In the genomic region with DNA sequence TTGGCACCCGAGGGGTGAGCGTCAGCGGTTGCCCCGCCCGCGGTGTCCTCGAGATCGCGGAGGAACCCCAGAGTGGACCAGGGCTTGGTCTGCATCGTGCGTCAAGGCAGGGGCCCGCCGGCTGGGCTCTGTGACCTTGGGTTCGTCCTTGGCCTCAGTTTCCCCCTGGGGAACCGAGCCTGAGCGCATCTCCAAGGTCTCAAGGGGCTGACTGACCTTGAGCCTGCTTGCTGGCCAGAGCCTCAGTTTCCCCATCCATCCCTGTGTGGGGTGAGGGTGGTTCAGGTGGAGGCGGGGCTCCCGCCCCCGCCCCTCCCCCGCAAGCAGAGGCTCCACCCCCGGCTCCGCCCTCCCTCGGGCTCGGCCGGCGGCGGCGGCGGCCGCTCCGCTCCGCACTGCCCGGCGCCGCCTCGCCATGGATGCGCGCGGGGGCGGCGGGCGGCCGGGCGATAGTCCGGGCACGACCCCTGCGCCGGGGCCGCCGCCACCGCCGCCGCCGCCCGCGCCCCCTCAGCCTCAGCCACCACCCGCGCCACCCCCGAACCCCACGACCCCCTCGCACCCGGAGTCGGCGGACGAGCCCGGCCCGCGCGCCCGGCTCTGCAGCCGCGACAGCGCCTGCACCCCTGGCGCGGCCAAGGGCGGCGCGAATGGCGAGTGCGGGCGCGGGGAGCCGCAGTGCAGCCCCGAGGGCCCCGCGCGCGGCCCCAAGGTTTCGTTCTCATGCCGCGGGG, we compare ENCODE assay signal across 8 mouse cellular contexts. TPM values are rescaled to one million over a fixed set of nuclear protein-coding genes. Genes with fewer than 3 reads are reported as not detected.
DNase-seq lines count a peak whose midpoint lies in the region; ATAC-seq and TF ChIP-seq lines count a peak whose summit lies in the region.

A gene (plus strand): TSS at position 381 of the 734 bp plus-strand sequence.

- no peak for ATAC-seq in erythroblast, adult 5-6 weeks (replicated peaks; ENCODE audit: low FRiP score, poor library complexity, severe bottlenecking)
- ATAC-seq in liver, embryonic 12.5 days = no peak
- no peak for ATAC-seq in activated CD4-positive, CD25-positive, alpha-beta regulatory T cell, adult 4 months

- peaks cover 43% of the 10 kb centered on the region for H3K4me1 ChIP-seq in erythroblast, embryonic 14.5 days (ENCODE audit: control insufficient read depth)
- H3K4me1 ChIP-seq in thymus, adult 2 months (replicated peaks; ENCODE audit: control insufficient read depth, insufficient read depth, low read length) = peaks cover 12% of the 10 kb centered on the region
- H3K4me1 ChIP-seq in hindbrain, embryonic 10.5 days (replicated peaks) = peaks cover 25% of the 10 kb centered on the region
- H3K4me1 ChIP-seq in liver, embryonic 12.5 days = peaks cover 44% of the 10 kb centered on the region

- peak within 1 kb of the TSS; percentile 41; the same call in 1 of the 2 replicates for H3K9ac ChIP-seq in liver, embryonic 12.5 days

- peak within 1 kb of the TSS; percentile 86 for H3K4me2 ChIP-seq in liver, embryonic 12.5 days

- peaks cover 23% of the 10 kb centered on the region for H3K36me3 ChIP-seq in erythroblast, embryonic 14.5 days (ENCODE audit: control insufficient read depth)
- H3K36me3 ChIP-seq in thymus, adult 2 months (ENCODE audit: control insufficient read depth, insufficient read depth, low read length) = no peaks in the 10 kb centered on the region
- H3K36me3 ChIP-seq in hindbrain, embryonic 10.5 days = peaks cover 12% of the 10 kb centered on the region
- H3K36me3 ChIP-seq in liver, embryonic 12.5 days = peaks cover 9% of the 10 kb centered on the region

- peaks cover 75% of the 10 kb centered on the region for H3K27me3 ChIP-seq in erythroblast, embryonic 14.5 days (ENCODE audit: control insufficient read depth)
- peaks cover 14% of the 10 kb centered on the region; the same call in 1 of the 2 replicates for H3K27me3 ChIP-seq in thymus, adult 2 months (ENCODE audit: control insufficient read depth, insufficient read depth, low read length)
- peaks cover 64% of the 10 kb centered on the region for H3K27me3 ChIP-seq in hindbrain, embryonic 10.5 days (ENCODE audit: insufficient read depth, poor library complexity, severe bottlenecking)
- peaks cover 78% of the 10 kb centered on the region for H3K27me3 ChIP-seq in liver, embryonic 12.5 days (replicated peaks)

- WGBS in thymus, adult 2 months = 3% methylated on average over 69 of the region's 91 CpGs
- 2% methylated on average over 84 of the region's 91 CpGs for WGBS in hindbrain, embryonic 10.5 days
- WGBS in liver, embryonic 12.5 days (ENCODE audit: insufficient replicate concordance) = 2% methylated on average over 58 of the region's 91 CpGs

- no peak within 1 kb of the TSS for H3K27ac ChIP-seq in thymus, adult 2 months (ENCODE audit: control insufficient read depth, insufficient read depth, low read length)
- peak within 1 kb of the TSS; percentile 64 for H3K27ac ChIP-seq in hindbrain, embryonic 10.5 days
- H3K27ac ChIP-seq in liver, embryonic 12.5 days = no peak within 1 kb of the TSS

- H3K9me3 ChIP-seq in erythroblast, embryonic 14.5 days (ENCODE audit: control insufficient read depth, low read length) = peaks cover 7% of the 10 kb centered on the region; the same call in 1 of the 2 replicates
- H3K9me3 ChIP-seq in hindbrain, embryonic 10.5 days = no peaks in the 10 kb centered on the region
- H3K9me3 ChIP-seq in liver, embryonic 12.5 days (replicated peaks) = no peaks in the 10 kb centered on the region

- TF ChIP-seq POLR2A in thymus, adult 2 months (IDR thresholded peaks at IDR 0.05; ENCODE audit: control insufficient read depth, extremely low read depth, insufficient read depth, low read length, poor library complexity) = no peak

- no peak for TF ChIP-seq CTCF in thymus, adult 2 months (IDR thresholded peaks at IDR 0.05; ENCODE audit: borderline replicate concordance, control insufficient read depth, extremely low read depth, insufficient read depth, low read length, poor library complexity)

- DNase-seq in thymus, adult 2 months = no peak
- no peak for DNase-seq in thymus, postnatal 10 days (ENCODE audit: low spot score in 2 of 2)
- no peak for DNase-seq in hindbrain, embryonic 10.5 days (ENCODE audit: low spot score)
- DNase-seq in thymus, postnatal 4 days = no peak

- H3K4me3 ChIP-seq in erythroblast, embryonic 14.5 days (replicated peaks) = peak within 1 kb of the TSS; percentile 58
- peak within 1 kb of the TSS; percentile 34 for H3K4me3 ChIP-seq in thymus, adult 2 months (ENCODE audit: control insufficient read depth, insufficient read depth, low read length)
- H3K4me3 ChIP-seq in hindbrain, embryonic 10.5 days = peak within 1 kb of the TSS; percentile 68
- H3K4me3 ChIP-seq in liver, embryonic 12.5 days = peak within 1 kb of the TSS; percentile 66

RNA-seq across cellular contexts. Expression of the gene that starts here (rescaled TPM):
- 0.08 and 0.15 TPM in 2 replicates for polyA plus RNA-seq in erythroblast, embryonic 14.5 days (2012)
- not detected in 2 replicates for total RNA-seq in erythroblast, adult 5-6 weeks (2015; ENCODE audit: low replicate concordance)
- not detected in 2 replicates for total RNA-seq in erythroblast, adult 5-6 weeks (2017; ENCODE audit: low replicate concordance)
- polyA plus RNA-seq in thymus, adult 2 months (2012; rRNA removed) = 3.1 and 4.7 TPM in 2 replicates
- 0.08 and 0.11 TPM in 2 replicates for polyA plus RNA-seq in hindbrain, embryonic 10.5 days (2016; fragmentation: Nextera tagmentation; extraction: Ambion mirVana)
- polyA plus RNA-seq in liver, embryonic 12.5 days (2016; fragmentation: Nextera tagmentation; extraction: Ambion mirVana) = 0.11 TPM in 1 of 2 replicates, not detected in the other
- not detected for polyA plus RNA-seq in activated CD4-positive, CD25-positive, alpha-beta regulatory T cell, adult 4 months (2017; shearing (Covaris generic))
